Mouse (Mus musculus): ENCODE measurements around the gene Gal3st1. TPM values are rescaled to one million over a fixed set of nuclear protein-coding genes. Genes with fewer than 3 reads are reported as not detected.

The Gal3st1 gene
- polyA plus RNA-seq, 1 experiment from 2014 or later, result 0.19 TPM

DNA sequence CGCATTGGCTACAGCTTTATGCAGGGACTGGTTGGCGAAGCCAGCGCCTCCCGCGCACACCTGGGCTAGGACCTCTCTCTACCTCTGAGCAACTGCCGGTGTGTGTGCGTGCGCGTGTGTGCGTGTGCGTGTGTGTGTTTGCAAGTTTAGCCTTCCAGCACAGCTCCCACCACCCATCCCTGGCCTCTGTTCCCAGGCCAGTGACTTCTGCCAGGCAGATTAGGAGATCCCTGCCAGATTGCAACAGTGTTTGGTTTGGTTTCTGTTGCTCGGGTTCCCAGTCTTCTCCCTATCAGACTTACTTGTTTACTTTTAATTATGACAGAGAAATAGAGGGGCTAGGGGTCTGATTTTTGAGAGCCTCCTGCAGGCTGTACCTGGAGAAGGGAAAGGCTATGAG lies 48.5 kb downstream of the Gal3st1 start:
- no peak for ATAC-seq (replicated peaks; ENCODE audit: insufficient number of reproducible peaks, low FRiP score, low TSS enrichment)
- H3K36me3 ChIP-seq (ENCODE audit: control insufficient read depth, insufficient read depth, low read length), result no peaks in the 10 kb centered on the region
- 29% methylated on average over 12 of the region's 12 CpGs for WGBS (ENCODE audit: insufficient replicate concordance)

DNA sequence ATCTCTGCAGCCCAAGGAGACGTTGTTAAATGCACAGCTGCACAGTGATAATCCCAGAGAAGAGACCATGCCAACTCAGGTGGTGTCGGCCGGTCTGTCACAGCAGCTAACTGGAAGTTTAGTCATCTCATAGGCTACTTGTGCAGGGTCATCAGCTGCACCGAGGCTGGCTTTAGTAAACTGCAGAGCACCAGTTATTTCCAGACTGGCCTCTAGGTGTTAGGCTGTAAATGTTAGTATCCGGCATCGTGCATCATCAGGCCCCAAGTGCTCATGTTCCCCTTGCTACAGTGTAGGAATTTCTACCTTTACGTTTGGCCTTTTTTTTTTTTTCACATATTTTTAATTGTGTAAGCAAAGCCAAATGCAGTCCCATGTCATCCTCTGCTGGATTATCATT lies 50.0 kb downstream of the Gal3st1 start:
- peaks cover 18% of the 10 kb centered on the region for H3K27me3 ChIP-seq (ENCODE audit: control insufficient read depth, insufficient read depth, low read length)
- H3K4me3 ChIP-seq (ENCODE audit: low read depth, low read length), result no peak overlapping the region
- no peaks in the 10 kb centered on the region; the same call in 1 of the 2 replicates for H3K9me3 ChIP-seq (replicated peaks; ENCODE audit: control insufficient read depth, low read length)
- no peaks in the 10 kb centered on the region for H3K36me3 ChIP-seq (ENCODE audit: control insufficient read depth, insufficient read depth, low read length)
- no peak for ATAC-seq (replicated peaks; ENCODE audit: insufficient number of reproducible peaks, low FRiP score, low TSS enrichment)
- H3K4me1 ChIP-seq (ENCODE audit: control insufficient read depth, insufficient read depth, low read length), result no peaks in the 10 kb centered on the region
- H3K4me2 ChIP-seq, result no peak overlapping the region
- H3K27ac ChIP-seq (ENCODE audit: low read depth, low read length), result no peak overlapping the region
- no peak overlapping the region for H3K9ac ChIP-seq (ENCODE audit: low read depth, low read length)
- WGBS (ENCODE audit: insufficient replicate concordance), result 66% methylated on average over 7 of the region's 7 CpGs

More for the DNA sequence above, 48.5 kb downstream of the Gal3st1 start:
- peaks cover 18% of the 10 kb centered on the region for H3K27me3 ChIP-seq (ENCODE audit: control insufficient read depth, insufficient read depth, low read length)
- no peak overlapping the region for H3K4me2 ChIP-seq
- no peak overlapping the region for H3K9ac ChIP-seq (ENCODE audit: low read depth, low read length)
- H3K4me1 ChIP-seq (ENCODE audit: control insufficient read depth, insufficient read depth, low read length), result no peaks in the 10 kb centered on the region
- H3K27ac ChIP-seq (ENCODE audit: low read depth, low read length), result no peak overlapping the region
- no peaks in the 10 kb centered on the region; the same call in 1 of the 2 replicates for H3K9me3 ChIP-seq (replicated peaks; ENCODE audit: control insufficient read depth, low read length)
- H3K4me3 ChIP-seq (ENCODE audit: low read depth, low read length), result no peak overlapping the region

- H3K9ac ChIP-seq (ENCODE audit: low read depth, low read length), result no peak overlapping the region
- H3K4me1 ChIP-seq (ENCODE audit: control insufficient read depth, insufficient read depth, low read length), result no peaks in the 10 kb centered on the region
- no peak for ATAC-seq (replicated peaks; ENCODE audit: insufficient number of reproducible peaks, low FRiP score, low TSS enrichment)
- H3K4me2 ChIP-seq, result no peak overlapping the region
- no peaks in the 10 kb centered on the region for H3K36me3 ChIP-seq (ENCODE audit: control insufficient read depth, insufficient read depth, low read length)
- WGBS (ENCODE audit: insufficient replicate concordance), result 82% methylated on average over 4 of the region's 4 CpGs
- H3K9me3 ChIP-seq (replicated peaks; ENCODE audit: control insufficient read depth, low read length), result no peaks in the 10 kb centered on the region; the same call in 1 of the 2 replicates
- H3K27ac ChIP-seq (ENCODE audit: low read depth, low read length), result no peak overlapping the region
- peaks cover 18% of the 10 kb centered on the region for H3K27me3 ChIP-seq (ENCODE audit: control insufficient read depth, insufficient read depth, low read length)
- no peak overlapping the region for H3K4me3 ChIP-seq (ENCODE audit: low read depth, low read length)
These were observed 50.7 kb downstream of the Gal3st1 start for GRCm38 (mm10) chr11:4034169-4034568.

DNA sequence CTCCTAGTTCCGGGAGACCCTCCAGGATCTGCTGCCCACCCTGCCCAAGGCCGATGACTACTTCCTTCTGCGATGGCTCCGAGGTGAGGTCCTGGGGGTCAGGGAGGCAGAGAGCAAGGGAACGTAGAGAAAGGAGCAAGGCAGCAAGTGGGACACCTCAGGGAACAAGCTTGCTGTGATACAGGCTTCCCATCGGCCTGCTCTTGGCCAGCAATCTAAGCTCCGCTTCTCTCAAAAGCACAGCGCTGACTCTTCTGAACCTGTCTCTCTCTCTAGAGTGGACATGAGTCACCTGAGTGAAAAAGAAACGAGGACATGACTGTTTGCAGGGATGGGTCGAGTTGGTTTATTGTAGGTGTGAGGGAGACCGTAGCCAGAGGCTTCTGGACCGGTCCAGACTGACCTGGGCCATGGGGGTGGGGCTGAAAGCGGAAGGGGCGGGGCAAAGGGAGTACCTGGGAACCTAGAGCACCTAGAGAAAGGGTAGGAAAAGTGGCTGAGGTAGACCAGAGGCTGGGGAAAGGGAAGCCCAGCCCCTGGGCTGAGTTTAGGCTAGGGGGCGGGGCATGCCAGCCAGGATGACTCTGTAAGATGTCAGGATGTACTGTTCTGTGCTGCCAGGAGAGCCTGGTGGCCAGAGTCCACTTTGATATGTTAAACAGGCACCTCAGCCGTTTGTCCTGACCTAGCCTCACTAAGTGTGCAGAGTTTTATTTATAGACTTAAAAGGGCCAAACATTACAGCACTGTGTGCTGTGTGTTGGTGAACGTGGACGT lies 51.9 kb downstream of the Gal3st1 start:
- Histone ChIP-seq H3K4me3 (ENCODE audit: low read depth, low read length) (no peak overlapping the region), H3K4me1 (ENCODE audit: control insufficient read depth, insufficient read depth, low read length) (no peaks in the 10 kb centered on the region), H3K27ac (ENCODE audit: low read depth, low read length) (no peak overlapping the region), H3K9me3 (replicated peaks; ENCODE audit: control insufficient read depth, low read length) (no peaks in the 10 kb centered on the region), H3K36me3 (ENCODE audit: control insufficient read depth, insufficient read depth, low read length) (no peaks in the 10 kb centered on the region), H3K9ac (ENCODE audit: low read depth, low read length) (no peak overlapping the region), H3K4me2 (no peak overlapping the region), H3K27me3 (ENCODE audit: control insufficient read depth, insufficient read depth, low read length) (peaks cover 18% of the 10 kb centered on the region)
- ATAC-seq (replicated peaks; ENCODE audit: insufficient number of reproducible peaks, low FRiP score, low TSS enrichment), result no peak
- WGBS (ENCODE audit: insufficient replicate concordance), result 61% methylated on average over 18 of the region's 18 CpGs

DNA sequence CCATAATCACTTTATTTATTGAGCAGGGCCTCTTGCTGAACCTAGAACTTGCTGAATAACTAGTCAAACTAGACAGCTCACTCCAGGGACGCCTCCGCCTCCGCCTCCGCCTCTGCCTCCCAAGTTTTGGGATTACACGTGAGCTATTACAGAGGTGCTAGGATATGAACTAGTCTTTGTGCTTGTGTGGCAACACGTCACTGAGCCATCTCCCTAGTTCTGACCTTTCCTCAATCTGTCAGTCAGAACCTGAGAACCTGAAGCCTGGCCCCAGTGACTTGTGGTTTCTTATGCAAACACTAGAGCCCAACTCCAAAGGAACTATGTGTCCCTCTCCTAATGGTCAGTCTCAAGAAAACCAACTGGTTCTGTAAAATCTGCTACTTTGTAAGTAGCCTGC lies 52.5 kb downstream of the Gal3st1 start:
- Histone ChIP-seq H3K9ac (ENCODE audit: low read depth, low read length) (no peak overlapping the region), H3K36me3 (ENCODE audit: control insufficient read depth, insufficient read depth, low read length) (no peaks in the 10 kb centered on the region), H3K4me1 (ENCODE audit: control insufficient read depth, insufficient read depth, low read length) (no peaks in the 10 kb centered on the region), H3K4me3 (ENCODE audit: low read depth, low read length) (no peak overlapping the region), H3K27me3 (ENCODE audit: control insufficient read depth, insufficient read depth, low read length) (peaks cover 15% of the 10 kb centered on the region), H3K9me3 (replicated peaks; ENCODE audit: control insufficient read depth, low read length) (no peaks in the 10 kb centered on the region), H3K27ac (ENCODE audit: low read depth, low read length) (no peak overlapping the region), H3K4me2 (no peak overlapping the region)
- 82% methylated on average over 6 of the region's 6 CpGs for WGBS (ENCODE audit: insufficient replicate concordance)
- ATAC-seq (replicated peaks; ENCODE audit: insufficient number of reproducible peaks, low FRiP score, low TSS enrichment), result no peak

- H3K27ac ChIP-seq (ENCODE audit: low read depth, low read length), result no peak overlapping the region
- WGBS (ENCODE audit: insufficient replicate concordance), result 57% methylated on average over 9 of the region's 9 CpGs
These were observed 53.1 kb downstream of the Gal3st1 start for GRCm38 (mm10) chr11:4036365-4037084.

DNA sequence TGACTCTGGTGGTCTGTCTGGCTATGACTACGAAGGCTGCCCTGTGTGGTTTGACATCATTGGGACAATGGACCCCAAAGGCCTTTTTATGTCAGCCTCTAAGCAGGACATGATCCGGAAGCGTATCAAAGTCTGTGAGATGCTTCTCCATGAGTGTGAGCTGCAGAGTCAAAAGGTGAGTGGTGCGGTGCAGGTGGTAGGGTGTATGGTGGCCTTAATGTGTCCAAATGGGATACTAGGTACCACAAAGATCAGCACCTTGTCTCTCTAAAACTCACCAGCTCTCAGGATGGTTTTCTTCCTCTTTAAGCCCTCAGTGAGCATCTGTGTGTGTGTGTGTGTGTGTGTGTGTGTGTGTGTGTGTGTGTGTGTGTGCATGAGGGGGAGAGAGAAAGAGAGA lies 56.5 kb downstream of the Gal3st1 start:
- WGBS (ENCODE audit: insufficient replicate concordance), result 89% methylated on average over 4 of the region's 4 CpGs
- H3K4me2 ChIP-seq, result no peak overlapping the region
- H3K36me3 ChIP-seq (ENCODE audit: control insufficient read depth, insufficient read depth, low read length), result no peaks in the 10 kb centered on the region
- no peaks in the 10 kb centered on the region for H3K4me1 ChIP-seq (ENCODE audit: control insufficient read depth, insufficient read depth, low read length)
- no peak for ATAC-seq (replicated peaks; ENCODE audit: insufficient number of reproducible peaks, low FRiP score, low TSS enrichment)
- no peaks in the 10 kb centered on the region for H3K9me3 ChIP-seq (replicated peaks; ENCODE audit: control insufficient read depth, low read length)
- H3K9ac ChIP-seq (ENCODE audit: low read depth, low read length), result no peak overlapping the region
- no peaks in the 10 kb centered on the region for H3K27me3 ChIP-seq (ENCODE audit: control insufficient read depth, insufficient read depth, low read length)
- no peak overlapping the region for H3K27ac ChIP-seq (ENCODE audit: low read depth, low read length)
- H3K4me3 ChIP-seq (ENCODE audit: low read depth, low read length), result no peak overlapping the region

More at GRCm38 (mm10) chr11:4036365-4037084, 53.1 kb downstream of the Gal3st1 start:
- H3K9me3 ChIP-seq (replicated peaks; ENCODE audit: control insufficient read depth, low read length), result no peaks in the 10 kb centered on the region
- no peak overlapping the region for H3K4me3 ChIP-seq (ENCODE audit: low read depth, low read length)
- H3K9ac ChIP-seq (ENCODE audit: low read depth, low read length), result no peak overlapping the region
- no peaks in the 10 kb centered on the region for H3K36me3 ChIP-seq (ENCODE audit: control insufficient read depth, insufficient read depth, low read length)
- no peaks in the 10 kb centered on the region for H3K4me1 ChIP-seq (ENCODE audit: control insufficient read depth, insufficient read depth, low read length)
- peaks cover 11% of the 10 kb centered on the region for H3K27me3 ChIP-seq (ENCODE audit: control insufficient read depth, insufficient read depth, low read length)
- ATAC-seq (replicated peaks; ENCODE audit: insufficient number of reproducible peaks, low FRiP score, low TSS enrichment), result no peak
- H3K4me2 ChIP-seq, result no peak overlapping the region

DNA sequence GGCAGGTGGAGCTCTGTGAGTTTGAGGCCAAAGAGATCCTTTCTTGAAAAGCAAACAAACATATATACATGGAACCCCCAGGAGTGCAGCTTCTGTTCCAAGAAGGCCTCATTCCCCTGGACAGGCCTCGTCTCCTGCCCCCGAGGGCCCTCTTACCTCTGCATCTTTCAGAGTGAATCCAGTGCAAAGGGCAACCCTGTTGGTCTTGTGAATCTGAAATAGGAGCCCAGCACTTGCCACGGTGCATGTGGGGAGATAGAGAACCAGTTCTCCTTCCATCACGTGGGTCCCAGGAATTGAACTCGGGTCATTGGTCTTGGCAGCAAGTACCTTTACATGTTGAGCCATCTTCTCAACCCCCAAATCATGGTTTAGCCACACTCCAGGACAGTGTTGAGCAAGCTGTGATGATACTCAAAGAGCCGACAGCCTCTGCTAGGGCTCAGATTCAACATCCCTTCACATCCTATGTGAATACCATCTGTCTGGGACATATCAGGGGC lies 57.7 kb downstream of the Gal3st1 start:
- Histone ChIP-seq H3K4me3 (ENCODE audit: low read depth, low read length) (no peak overlapping the region), H3K36me3 (ENCODE audit: control insufficient read depth, insufficient read depth, low read length) (no peaks in the 10 kb centered on the region)
- WGBS (ENCODE audit: insufficient replicate concordance), result 70% methylated on average over 6 of the region's 6 CpGs

More for the DNA sequence above, 57.7 kb downstream of the Gal3st1 start:
- H3K9ac ChIP-seq (ENCODE audit: low read depth, low read length), result no peak overlapping the region
- H3K4me1 ChIP-seq (ENCODE audit: control insufficient read depth, insufficient read depth, low read length), result no peaks in the 10 kb centered on the region
- H3K27ac ChIP-seq (ENCODE audit: low read depth, low read length), result no peak overlapping the region
- no peaks in the 10 kb centered on the region for H3K27me3 ChIP-seq (ENCODE audit: control insufficient read depth, insufficient read depth, low read length)
- no peak for ATAC-seq (replicated peaks; ENCODE audit: insufficient number of reproducible peaks, low FRiP score, low TSS enrichment)
- H3K4me2 ChIP-seq, result no peak overlapping the region
- H3K9me3 ChIP-seq (replicated peaks; ENCODE audit: control insufficient read depth, low read length), result no peaks in the 10 kb centered on the region
